Mouse (Mus musculus): ENCODE measurements around the gene Atp5l.

- TF ChIP-seq POLR2A (IDR thresholded peaks at IDR 0.05; ENCODE audit: control insufficient read depth, low read depth, low read length) = no peak
- TF ChIP-seq CTCF (IDR thresholded peaks at IDR 0.05; ENCODE audit: control insufficient read depth, insufficient read depth, insufficient replicate concordance, low read depth, low read length) = no peak
Observed at GRCm38 (mm10) chr9:44888114-44888624, 32.4 kb downstream of the Atp5l start.
